Mouse (Mus musculus): ENCODE measurements around the gene Noxred1. TPM values are rescaled to one million over a fixed set of nuclear protein-coding genes. Genes with fewer than 3 reads are reported as not detected.
"Not testable (repeated sequence)": the region's sequence is repeated elsewhere in the genome, so short reads cannot be mapped to it uniquely, and the experiment has no call there.

Noxred1 gene
- total RNA-seq (2017), result 3.5 TPM in 1 of 2 replicates, not detected in the other

DNA sequence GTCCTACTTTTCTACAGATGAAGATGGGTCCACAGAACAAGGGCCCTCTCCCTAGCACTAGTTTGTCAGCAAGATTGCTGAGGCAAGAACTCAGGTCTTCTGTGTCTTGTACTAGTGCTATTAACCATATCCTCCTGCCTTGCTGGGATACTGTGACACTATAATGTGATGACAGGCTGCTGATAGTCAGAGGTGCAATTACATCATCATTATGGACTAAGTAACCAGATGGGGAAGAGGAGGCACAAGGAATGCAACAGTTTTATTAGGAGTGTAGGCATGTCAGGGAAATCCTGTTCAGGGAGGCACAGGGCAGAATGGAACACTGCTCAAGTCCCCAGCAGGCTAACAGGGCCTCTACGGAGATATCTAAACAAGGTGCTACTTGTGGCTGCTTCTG lies at the start of gene Noxred1:
TSS of gene Noxred1 (minus strand) at position 101 of the 400 bp plus-strand sequence.
- ATAC-seq (replicated peaks in 1 of 2; ENCODE audit: insufficient read depth in 1 of 2, low FRiP score in 2 of 2, low TSS enrichment in 1 of 2, low read depth in 1 of 2, poor library complexity in 2 of 2, severe bottlenecking in 2 of 2), result no peak

DNA sequence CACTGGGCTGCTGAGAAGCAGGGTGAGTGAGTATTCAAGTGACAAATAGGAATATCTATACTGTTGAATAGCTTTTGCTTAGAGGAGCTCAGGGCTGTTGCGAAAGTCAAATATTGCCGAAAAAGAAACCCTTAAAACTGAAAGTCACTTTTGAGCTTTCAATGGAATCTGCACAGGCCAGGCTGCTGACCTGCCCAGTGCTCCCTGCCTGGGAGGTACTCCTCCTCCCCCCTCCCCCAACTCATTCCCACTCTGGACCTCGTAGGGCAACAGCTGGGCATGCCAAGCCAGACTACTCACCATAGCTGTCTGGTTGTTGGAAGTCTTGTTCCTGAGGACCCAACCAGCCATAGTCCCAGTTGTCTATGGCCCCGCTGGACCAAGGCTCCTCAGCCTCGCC lies 46.2 kb upstream of the Noxred1 start:
- no peak for ATAC-seq (replicated peaks in 1 of 2; ENCODE audit: insufficient read depth in 1 of 2, low FRiP score in 2 of 2, low TSS enrichment in 1 of 2, low read depth in 1 of 2, poor library complexity in 2 of 2, severe bottlenecking in 2 of 2)

DNA sequence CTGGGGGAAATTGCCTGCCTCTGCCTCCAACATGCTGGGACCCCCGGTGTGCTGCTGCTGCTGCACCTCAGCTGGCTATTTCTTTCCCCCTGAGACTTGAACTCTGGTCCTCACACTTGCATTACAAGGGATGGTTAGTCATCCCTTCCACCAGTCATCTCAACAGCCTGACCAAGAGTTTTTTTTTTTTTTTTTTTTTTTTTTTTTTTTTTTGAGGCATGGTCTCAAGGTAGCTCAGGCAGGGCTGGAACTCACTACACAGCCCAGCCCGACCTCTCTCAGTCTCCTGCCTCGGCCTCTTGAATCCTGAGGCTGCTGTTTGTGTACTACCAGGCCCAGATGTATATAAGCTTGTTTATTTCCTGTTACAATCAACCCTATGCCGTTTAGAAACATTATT lies 45.7 kb upstream of the Noxred1 start:
- ATAC-seq (replicated peaks in 1 of 2; ENCODE audit: insufficient read depth in 1 of 2, low FRiP score in 2 of 2, low TSS enrichment in 1 of 2, low read depth in 1 of 2, poor library complexity in 2 of 2, severe bottlenecking in 2 of 2), result no peak

DNA sequence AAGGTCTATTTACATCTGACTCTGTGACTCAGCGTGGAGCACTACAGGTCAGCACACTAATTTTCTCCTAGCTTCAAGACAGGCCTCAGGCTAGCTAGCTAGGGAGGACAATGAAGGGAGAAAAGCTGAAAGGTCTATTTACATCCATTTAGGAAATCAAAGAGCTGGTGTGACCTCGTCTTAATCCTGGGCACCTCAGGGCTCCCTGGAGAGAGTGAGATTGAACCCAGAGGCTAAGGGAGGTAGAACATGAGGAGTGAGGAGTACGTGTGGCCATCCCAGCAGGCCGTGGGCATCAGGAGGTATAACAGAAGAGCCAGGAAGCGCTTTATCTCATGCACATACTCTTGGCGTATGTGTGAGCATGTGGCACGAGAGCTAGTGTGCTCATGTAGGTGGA lies 45.2 kb upstream of the Noxred1 start:
- no peak for ATAC-seq (replicated peaks in 1 of 2; ENCODE audit: insufficient read depth in 1 of 2, low FRiP score in 2 of 2, low TSS enrichment in 1 of 2, low read depth in 1 of 2, poor library complexity in 2 of 2, severe bottlenecking in 2 of 2)

GRCm38 (mm10) chr12:87282743-87283142 lies 44.2 kb upstream of the Noxred1 start:
- no peak for ATAC-seq (replicated peaks in 1 of 2; ENCODE audit: insufficient read depth in 1 of 2, low FRiP score in 2 of 2, low TSS enrichment in 1 of 2, low read depth in 1 of 2, poor library complexity in 2 of 2, severe bottlenecking in 2 of 2)

DNA sequence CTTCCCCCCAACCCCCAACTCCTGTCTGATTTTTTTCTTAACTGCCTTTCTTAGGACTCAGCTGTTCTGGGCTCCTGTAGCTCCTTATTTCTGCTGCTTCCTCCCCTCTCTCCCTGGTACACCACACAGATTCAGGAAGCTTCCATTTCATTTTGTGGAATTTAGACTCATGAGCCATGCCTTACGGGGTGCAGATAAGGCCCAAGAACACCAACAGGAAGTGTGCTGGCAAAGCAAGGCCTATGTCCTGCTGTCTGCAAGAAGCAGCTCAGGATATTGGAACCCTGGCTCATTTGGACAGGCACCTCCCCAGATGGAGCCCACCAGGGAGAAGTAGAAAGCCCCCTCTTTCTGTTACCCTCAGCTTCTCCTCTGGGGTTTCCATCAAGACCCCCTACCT lies 43.2 kb upstream of the Noxred1 start:
- no peak for ATAC-seq (replicated peaks in 1 of 2; ENCODE audit: insufficient read depth in 1 of 2, low FRiP score in 2 of 2, low TSS enrichment in 1 of 2, low read depth in 1 of 2, poor library complexity in 2 of 2, severe bottlenecking in 2 of 2)

DNA sequence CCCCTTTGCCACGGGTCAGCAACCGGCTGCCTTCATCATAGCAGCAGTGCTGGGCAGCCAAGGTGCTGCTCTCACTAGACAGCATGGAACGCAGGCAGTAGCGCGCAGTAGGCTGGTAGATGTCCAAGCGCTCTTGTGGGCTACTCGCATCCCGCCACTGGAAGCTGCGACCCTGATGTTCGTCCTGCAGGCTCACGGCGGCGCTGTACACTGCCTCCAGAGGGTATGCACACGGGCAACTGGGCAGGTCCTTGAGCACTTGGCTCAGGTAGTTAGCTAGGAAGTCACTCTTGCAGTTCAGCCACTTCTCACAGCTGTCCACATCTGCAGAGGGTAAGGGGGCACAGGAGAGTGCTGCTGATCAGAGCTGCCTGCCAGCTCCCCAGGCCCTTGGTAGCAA lies 41.3 kb upstream of the Noxred1 start:
- no peak for ATAC-seq (replicated peaks in 1 of 2; ENCODE audit: insufficient read depth in 1 of 2, low FRiP score in 2 of 2, low TSS enrichment in 1 of 2, low read depth in 1 of 2, poor library complexity in 2 of 2, severe bottlenecking in 2 of 2)

GRCm38 (mm10) chr12:87279350-87279749 lies 40.8 kb upstream of the Noxred1 start:
- ATAC-seq (replicated peaks in 1 of 2; ENCODE audit: insufficient read depth in 1 of 2, low FRiP score in 2 of 2, low TSS enrichment in 1 of 2, low read depth in 1 of 2, poor library complexity in 2 of 2, severe bottlenecking in 2 of 2), result no peak

- ATAC-seq (replicated peaks in 1 of 2; ENCODE audit: insufficient read depth in 1 of 2, low FRiP score in 2 of 2, low TSS enrichment in 1 of 2, low read depth in 1 of 2, poor library complexity in 2 of 2, severe bottlenecking in 2 of 2), result peak; percentile 23 to 47; a peak in 1 of 4 replicates
Observed at GRCm38 (mm10) chr12:87278118-87278730, 39.7 kb upstream of the Noxred1 start.

DNA sequence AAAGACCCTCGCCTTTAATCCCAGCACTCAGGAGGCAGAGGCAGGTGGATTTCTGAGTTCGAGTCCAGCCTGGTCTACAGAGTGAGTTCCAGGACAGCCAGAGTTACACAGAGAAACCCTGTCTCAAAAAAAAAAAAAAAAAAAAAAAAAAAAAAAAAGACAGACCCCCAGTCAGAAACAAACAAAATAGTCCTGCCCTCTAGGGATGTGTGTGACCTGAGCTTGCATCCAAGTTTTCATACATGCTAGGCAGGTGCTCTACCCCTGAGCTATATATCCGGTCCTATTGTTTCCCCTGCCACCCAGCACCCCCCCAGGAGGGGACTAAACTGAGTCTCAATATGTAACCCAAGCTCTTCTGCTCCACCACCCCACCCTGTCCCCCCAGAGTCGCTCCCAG lies 38.7 kb upstream of the Noxred1 start:
- ATAC-seq (replicated peaks in 1 of 2; ENCODE audit: insufficient read depth in 1 of 2, low FRiP score in 2 of 2, low TSS enrichment in 1 of 2, low read depth in 1 of 2, poor library complexity in 2 of 2, severe bottlenecking in 2 of 2), result not testable (repeated sequence)

- ATAC-seq (replicated peaks in 1 of 2; ENCODE audit: insufficient read depth in 1 of 2, low FRiP score in 2 of 2, low TSS enrichment in 1 of 2, low read depth in 1 of 2, poor library complexity in 2 of 2, severe bottlenecking in 2 of 2), result no peak
Observed at GRCm38 (mm10) chr12:87274853-87275831, 36.6 kb upstream of the Noxred1 start.

DNA sequence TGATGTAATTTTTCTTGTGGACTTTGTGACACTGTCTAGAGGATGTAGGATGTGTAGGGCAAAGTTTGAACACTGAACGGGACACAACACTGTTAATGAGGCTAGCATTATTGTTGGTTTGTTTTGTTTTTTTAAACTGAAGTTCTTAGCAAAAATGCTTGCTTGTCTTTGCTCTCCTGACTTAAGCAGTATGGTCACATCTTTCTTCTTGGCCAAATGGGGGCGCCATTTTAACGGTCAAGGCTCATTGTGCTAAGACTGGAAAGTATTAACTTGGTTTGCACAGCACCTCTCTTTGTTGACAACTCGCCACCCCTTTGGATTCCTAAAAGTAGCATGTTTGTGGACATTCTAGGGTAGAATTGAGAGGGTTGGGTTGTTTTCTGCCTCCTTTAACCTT lies 29.1 kb upstream of the Noxred1 start:
- no peak for ATAC-seq (replicated peaks in 1 of 2; ENCODE audit: insufficient read depth in 1 of 2, low FRiP score in 2 of 2, low TSS enrichment in 1 of 2, low read depth in 1 of 2, poor library complexity in 2 of 2, severe bottlenecking in 2 of 2)

- ATAC-seq (replicated peaks in 1 of 2; ENCODE audit: insufficient read depth in 1 of 2, low FRiP score in 2 of 2, low TSS enrichment in 1 of 2, low read depth in 1 of 2, poor library complexity in 2 of 2, severe bottlenecking in 2 of 2), result peak in 1 of 2 experiments; percentile 4; a peak in 1 of 4 replicates
Observed at GRCm38 (mm10) chr12:87266827-87267603, 28.5 kb upstream of the Noxred1 start.

GRCm38 (mm10) chr12:87266108-87266826 lies 27.7 kb upstream of the Noxred1 start, which contains the start of the genes Vipas39 and Ahsa1:
Vipas39 (minus strand) TSS chr12:87266256.
Ahsa1 (plus strand) TSS chr12:87266479.
- peak; percentile 97 to 98 for ATAC-seq (replicated peaks in 1 of 2; ENCODE audit: insufficient read depth in 1 of 2, low FRiP score in 2 of 2, low TSS enrichment in 1 of 2, low read depth in 1 of 2, poor library complexity in 2 of 2, severe bottlenecking in 2 of 2)

DNA sequence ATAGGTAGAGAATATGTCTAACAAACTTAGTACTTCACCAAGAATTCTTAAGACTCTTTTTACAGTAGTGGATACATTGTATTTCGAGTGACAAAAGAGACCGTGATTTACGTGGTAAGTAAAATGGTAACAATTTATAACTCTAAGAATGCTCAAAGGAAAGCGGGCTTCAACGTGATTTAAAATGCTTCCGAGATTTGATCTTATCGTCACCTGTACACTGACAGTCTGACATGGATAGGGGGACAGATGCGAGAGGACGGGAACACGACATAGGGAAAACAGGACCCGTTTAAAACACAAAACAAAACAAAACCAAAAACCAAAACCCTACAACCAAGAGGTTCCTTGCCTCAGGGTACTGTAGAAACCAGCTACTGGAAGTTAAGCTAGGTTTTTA lies 26.9 kb upstream of the Noxred1 start:
- no peak for ATAC-seq (replicated peaks in 1 of 2; ENCODE audit: insufficient read depth in 1 of 2, low FRiP score in 2 of 2, low TSS enrichment in 1 of 2, low read depth in 1 of 2, poor library complexity in 2 of 2, severe bottlenecking in 2 of 2)

DNA sequence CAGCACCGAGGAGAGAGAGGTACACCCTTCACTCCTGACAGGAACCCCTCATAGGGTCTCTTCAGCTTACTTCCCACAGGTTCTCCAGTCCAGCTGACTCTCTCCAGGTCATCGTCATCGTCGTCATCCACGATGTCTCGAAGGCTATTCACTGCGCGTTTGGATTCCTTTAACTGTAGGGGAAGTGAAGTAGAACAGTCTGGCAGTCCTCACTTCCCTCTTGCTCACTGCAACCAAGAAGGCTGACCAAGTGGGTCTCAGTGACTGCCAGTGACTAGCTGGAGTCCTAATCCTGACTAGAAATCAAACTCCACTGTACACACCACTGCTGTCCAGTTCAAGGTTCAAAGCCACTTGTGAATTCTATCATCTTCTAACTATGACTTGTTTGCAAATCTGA lies 22.0 kb upstream of the Noxred1 start:
- ATAC-seq (replicated peaks in 1 of 2; ENCODE audit: insufficient read depth in 1 of 2, low FRiP score in 2 of 2, low TSS enrichment in 1 of 2, low read depth in 1 of 2, poor library complexity in 2 of 2, severe bottlenecking in 2 of 2), result no peak

DNA sequence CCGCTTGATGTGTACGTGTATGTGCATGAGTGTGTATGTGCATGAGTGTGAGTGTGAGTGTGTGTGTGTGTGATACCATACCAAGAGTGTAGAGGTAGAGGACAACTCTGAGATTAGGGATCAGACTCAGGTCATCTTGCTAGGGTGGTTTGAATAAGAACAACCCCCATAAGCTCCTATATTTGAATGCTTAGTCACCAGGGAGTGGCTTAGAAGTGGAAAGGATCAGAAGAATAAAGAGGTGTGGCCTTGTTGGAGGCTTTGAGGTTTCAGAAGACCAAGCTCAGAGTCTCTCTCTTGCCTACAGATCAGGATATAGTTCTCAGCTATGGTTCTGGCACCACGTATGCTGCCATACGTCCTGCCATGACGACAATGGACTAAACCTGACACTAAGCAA lies 18.1 kb upstream of the Noxred1 start:
- ATAC-seq (replicated peaks in 1 of 2; ENCODE audit: insufficient read depth in 1 of 2, low FRiP score in 2 of 2, low TSS enrichment in 1 of 2, low read depth in 1 of 2, poor library complexity in 2 of 2, severe bottlenecking in 2 of 2), result no peak
